Mouse (Mus musculus) right cerebral cortex, postnatal 14 days (tissue): ENCODE measurements around the gene Slc50a1.

Experiments
- DNase-seq: peaks from one replicate; pipeline ENCODE4 v3.0.0; 2022

The Slc50a1 gene

DNA sequence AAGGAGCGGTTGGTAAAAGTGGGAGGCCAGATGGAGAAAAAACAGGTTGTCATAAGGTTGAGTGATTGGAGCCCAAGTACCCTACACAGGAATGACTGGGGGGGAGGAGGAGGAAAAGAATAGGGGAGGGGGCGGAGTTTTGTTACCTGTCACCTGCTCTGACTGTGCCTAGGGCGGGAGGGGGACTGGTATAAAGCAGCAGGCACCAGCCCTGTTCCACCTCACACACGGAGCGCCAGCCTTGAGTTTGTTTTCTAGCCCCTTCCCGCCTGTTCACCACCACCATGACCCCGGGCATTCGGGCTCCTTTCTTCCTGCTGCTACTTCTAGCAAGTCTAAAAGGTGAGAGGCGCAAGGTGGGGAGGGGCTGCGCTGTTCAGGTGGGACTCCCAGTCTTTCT is 41.5 kb downstream of the Slc50a1 start, which contains the start of gene Muc1:
TSS of gene Muc1 (plus strand) at position 222 of the 400 bp plus-strand sequence.
- no peak for DNase-seq

DNA sequence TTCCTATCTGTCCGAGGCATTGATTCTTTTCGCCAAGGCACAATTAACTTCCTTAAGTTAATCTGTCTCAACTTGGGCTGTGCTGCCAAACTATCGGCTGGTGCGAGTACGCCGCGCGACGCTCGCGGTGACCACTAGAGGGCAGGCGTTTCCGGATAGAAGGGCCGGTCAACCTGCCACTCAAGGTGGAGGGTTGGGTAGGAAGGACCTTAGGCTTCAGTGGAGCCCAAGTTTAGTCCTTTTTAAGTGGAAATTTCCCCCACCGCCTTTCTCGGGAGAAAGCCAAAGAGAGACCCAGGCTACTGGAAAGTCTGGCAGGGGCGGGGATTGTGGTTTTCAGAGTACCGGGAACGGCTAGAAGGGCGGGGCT is 42.2 kb downstream of the Slc50a1 start:
- peak; percentile 82 for DNase-seq

DNA sequence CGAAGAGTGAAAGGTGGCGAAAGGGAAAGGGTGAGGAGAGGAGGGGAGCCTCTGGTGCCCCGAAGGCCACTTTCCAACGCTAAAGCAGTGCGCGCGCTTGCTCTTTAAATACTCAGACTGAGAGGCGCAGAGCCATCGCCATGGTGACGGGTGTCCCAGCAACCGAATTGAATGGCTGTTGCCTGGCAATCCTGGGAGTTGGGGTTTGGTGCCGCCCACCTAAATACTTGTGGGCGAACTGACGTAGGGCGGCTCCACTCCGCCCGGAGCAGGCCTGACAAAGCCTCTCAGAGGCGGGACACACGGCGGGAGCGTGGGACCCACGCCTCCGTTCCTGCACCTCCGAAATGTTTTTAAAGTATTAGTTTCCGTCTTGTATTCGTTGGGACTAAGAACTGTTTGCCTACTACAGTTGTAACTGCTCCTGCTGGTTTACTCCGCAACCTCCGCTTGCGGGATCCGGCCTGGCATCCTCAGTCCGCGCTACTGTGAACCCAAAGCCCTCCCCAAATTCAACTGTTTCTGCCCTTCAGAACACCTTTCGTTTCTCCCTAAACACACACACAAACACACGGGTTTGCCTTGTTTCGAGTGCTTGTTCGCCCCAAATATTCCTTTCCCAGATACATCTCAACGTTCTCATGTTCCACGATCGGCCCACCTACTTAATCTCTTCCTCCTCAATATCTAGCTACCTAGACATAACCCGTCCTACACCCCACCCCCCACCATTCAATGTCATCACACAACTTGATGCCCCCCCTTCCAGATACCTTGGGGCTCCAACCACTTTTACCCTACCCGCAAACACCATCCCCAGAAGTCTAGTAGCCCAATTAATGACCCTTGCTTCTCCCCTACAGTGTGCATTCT is 42.8 kb downstream of the Slc50a1 start:
- DNase-seq, result peak; percentile 85

DNA sequence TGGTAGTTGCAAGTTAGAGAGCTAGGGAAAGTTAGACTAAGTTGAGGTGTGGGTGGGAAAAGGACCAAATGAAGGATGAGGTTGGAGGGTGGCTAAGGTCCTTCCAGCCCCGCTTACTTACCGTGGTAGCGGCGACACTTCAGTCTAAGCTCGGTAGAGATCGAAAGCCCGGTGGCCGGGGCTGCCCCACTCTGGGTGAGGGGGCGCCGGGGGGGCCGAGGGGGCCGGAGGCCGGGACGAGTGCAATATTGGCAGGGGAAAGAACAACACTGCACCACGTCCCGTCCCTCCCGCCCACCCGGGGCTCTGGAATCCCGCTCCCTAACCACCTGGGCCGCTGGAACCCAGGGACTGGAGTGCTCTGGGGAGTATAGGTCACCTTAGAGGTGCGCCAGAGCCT is 43.5 kb downstream of the Slc50a1 start, which contains the start of gene Mtx1:
TSS of gene Mtx1 (minus strand) at position 189 of the 400 bp plus-strand sequence.
- DNase-seq, result no peak

DNA sequence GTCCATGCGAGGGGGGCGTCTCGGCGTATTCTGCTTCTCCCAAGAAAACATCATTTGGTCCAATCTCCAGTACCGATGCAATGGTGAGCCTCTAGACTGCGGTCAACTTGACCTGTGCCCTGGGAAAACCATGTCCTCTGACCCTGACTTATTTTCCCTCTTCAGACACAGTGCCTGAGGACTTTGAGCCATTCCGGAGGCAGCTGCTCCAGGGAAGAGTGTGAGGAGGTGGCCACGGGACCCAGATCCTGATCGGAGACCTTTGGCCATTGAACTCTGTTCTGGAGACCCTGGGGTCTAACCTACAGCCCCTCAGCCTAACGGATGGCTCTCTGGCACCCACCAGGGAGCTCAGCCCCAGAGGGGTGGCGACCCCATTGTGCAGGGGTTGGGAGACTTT is 44.0 kb downstream of the Slc50a1 start:
- no peak for DNase-seq

DNA sequence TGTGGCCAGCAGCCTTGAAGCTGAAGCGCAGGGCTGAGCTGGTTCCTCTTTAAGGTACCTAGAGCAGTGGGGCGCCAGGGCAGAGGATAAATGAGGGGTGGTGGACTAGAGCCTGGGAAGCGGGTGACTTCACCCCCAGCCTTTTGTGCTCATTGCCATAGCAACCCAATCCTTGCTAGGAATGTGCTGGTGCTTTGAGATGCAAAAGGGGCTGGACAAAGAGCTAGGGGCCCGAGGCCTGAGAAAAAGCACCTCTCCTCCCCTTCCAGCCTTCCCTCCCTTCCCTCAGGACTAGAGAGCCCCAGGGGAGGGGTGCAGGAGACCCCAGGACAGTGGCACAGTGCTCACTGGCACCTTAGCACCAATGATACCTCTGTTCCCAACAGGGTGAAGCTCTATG is 44.5 kb downstream of the Slc50a1 start:
- DNase-seq, result no peak

DNA sequence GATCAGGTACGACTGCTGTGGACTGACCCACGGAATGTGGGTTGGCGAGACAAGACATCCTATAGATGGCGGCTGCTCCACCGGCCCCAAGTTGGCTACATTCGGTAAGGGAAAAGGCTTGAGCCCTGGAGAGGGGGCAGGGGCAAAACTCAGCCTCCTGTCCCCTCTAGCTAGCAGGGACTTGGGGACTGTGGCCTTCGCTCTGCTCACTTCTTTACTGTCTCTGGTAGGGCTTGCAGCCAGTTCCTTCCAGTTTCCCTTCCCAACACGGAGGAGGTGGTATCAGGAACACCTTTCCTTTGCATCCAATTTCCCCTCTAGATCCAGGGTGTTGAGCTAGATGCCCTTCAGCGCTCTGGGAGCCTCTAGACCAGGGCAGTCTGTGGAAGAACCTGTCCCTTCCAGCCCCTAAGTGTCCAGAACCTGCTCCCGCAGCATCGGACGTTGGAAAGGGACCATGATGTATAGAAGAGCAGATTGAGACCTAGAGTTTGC is 45.0 kb downstream of the Slc50a1 start:
- DNase-seq, result no peak

DNA sequence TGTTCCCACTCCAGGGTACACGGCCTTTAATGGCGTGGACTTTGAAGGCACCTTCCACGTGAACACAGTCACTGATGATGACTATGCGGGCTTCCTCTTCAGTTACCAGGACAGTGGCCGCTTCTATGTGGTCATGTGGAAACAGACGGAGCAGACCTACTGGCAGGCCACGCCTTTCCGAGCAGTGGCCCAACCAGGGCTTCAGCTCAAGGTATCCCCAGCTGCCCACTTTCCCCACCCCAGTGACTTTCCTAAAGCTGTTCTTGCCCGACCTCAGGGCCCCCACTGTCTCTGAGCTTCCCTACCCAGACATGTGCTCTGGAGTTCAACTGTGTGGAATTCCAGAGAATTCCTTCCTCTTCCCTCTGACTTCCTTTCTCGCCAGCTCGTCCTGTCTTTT is 45.6 kb downstream of the Slc50a1 start:
- DNase-seq, result no peak

DNA sequence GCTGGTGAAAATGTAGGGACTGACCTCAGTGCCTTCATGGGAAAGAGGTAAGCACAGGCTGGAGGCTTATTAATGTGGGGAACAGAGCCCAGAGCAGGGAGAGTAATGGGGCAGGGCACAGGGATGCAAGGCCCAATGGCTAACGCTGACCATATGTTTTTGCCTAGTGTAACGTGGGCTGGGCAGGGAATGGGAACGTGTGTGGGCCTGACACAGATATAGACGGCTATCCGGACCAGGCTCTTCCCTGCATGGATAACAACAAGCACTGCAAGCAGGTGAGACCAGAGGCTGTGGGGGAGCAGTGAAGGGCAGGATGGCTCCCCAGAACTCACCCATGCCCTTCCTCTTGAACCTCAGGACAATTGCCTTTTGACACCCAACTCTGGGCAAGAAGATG is 49.2 kb downstream of the Slc50a1 start:
- DNase-seq, result peak; percentile 8

DNA sequence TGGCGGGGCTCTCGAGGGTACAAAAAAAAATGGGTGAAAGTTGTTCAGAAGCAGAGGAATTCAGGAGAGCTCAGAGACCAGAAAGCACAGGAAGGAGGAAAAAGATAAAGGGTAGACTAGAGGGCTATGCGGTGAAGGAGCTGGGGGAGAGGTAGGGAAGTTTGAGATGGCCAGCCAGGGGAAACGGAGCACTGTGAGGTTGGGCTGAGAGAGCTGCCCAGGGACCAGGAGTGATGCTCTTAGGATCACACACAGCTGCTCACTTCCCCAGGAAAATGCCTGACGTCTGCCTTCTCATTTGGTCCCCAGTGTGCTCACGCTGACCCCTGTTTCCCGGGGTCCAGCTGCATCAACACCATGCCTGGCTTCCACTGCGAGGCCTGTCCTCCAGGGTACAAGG is 50.8 kb downstream of the Slc50a1 start:
- peak; percentile 1 for DNase-seq

DNA sequence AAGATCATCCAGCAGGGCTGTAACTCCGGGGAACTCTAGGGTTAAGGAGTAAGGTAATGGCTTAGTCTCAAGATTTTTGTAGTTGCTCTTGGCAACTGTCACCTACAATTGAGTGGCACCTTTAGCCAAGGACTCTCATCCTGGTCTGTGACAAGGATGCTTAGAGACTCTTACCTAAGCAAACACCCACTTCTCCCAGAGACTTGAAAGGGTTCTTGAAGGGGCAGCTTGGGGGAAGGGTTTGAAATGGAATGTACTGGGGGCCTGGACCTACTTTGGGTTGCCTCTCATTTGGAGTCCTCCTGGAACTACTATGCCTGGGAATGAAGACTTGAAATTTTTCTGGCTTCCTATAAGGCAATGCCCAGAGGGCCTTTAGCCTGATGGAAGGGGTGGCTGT is 52.1 kb downstream of the Slc50a1 start:
- DNase-seq, result no peak
